Mouse (Mus musculus) forebrain, embryonic 16.5 days (tissue): ENCODE measurements around the gene Rtl6. TPM values are rescaled to one million over a fixed set of nuclear protein-coding genes. Genes with fewer than 3 reads are reported as not detected.

Experiments used
- polyA plus RNA-seq: library from polyadenylated mRNA; unstranded; fragments of >200 nt; fragmentation: Nextera tagmentation; extraction: Ambion mirVana; gene quantifications from 2 replicates; pipeline ENCODE4 v1.2.1, GENCODE M21; 2015

Rtl6 gene
- polyA plus RNA-seq, 1 experiment from 2014 or later: 74.8 TPM

Other genes with a start within 250 kb of the Rtl6 start
- gene Parvg, start 233.8 kb downstream of the Rtl6 start, polyA plus RNA-seq: 0.84 and 1.0 TPM in 2 replicates
- gene Shisal1, start 110.7 kb downstream of the Rtl6 start, polyA plus RNA-seq: 8.1 and 13.5 TPM in 2 replicates
- gene Prr5, start 111.8 kb upstream of the Rtl6 start, polyA plus RNA-seq: 11.1 and 16.4 TPM in 2 replicates
- 0.39 and 0.53 TPM in 2 replicates for gene Arhgap8, start 162.2 kb upstream of the Rtl6 start, polyA plus RNA-seq